Mouse (Mus musculus): Measurements from ENCODE around the gene Rbbp5.

- TF ChIP-seq CTCF (IDR thresholded peaks at IDR 0.05; ENCODE audit: borderline replicate concordance, insufficient read depth, low read depth, low read length): no peak
- TF ChIP-seq POLR2A (IDR thresholded peaks at IDR 0.05; ENCODE audit: borderline replicate concordance, insufficient read depth, low read length): no peak
These were observed 6.1 kb upstream of the Rbbp5 start for GRCm38 (mm10) chr1:132471032-132471431.
